Mouse (Mus musculus): ENCODE measurements around the gene Gm28035.

Gm28035 gene

GRCm38 (mm10) chr2:30261921-30262839 is 21.8 kb downstream of the Gm28035 start:
- DNase-seq (ENCODE audit: low read depth, low spot score): no peak

DNA sequence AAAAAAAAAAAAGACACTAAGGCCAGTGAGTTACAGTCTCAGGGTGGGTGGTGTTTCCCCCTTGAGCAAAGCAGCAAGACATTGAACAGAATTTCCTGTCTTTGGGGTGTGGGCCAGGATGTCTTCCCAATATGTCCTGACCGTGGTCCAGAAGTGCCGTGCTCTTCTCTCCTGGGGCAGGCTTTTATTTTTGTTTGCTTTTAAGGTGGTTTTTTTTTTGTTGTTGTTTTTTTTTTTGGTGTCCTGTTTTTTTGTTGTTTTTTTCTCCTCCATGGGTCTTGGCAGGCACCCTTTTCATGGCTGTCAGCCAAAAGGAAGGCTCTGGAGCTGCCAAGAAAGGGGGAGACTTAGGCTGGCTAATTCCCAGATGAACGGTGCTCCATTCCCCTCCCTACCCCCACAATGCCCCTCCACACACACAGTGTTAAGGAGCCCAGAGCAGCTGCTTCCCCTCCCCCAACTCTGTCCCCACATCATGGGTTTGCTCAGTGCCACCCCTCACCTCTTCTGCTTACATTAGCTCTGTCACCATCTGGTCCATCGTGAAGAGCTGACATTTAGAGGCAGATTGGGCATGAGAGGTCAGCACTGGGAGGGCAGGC is 22.6 kb downstream of the Gm28035 start:
- peak; percentile 47 for DNase-seq (ENCODE audit: low read depth, low spot score)

DNA sequence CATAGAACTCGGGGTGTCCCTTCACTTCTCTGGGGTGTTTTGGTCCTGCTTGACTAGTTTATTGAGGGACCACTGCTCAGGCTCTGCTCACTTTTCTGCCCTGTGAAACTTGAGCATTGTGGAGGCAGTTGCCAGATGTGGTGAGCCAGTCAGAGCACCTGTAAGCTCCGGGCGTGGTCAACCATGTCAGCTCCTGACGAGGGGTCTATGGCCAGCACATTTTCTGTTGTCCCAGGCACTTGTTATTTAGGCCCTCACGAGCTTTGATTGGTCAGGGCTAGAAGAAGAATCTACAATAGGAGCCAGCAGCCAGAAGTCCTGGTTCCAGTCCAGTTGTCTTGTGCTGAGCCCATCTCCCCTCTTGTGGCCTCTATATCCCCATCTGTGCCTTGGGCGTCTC is 23.4 kb downstream of the Gm28035 start:
- DNase-seq (ENCODE audit: low read depth, low spot score): no peak

- no peak for DNase-seq (ENCODE audit: low read depth, low spot score)
Measured at GRCm38 (mm10) chr2:30264671-30265519, 24.5 kb downstream of the Gm28035 start.

DNA sequence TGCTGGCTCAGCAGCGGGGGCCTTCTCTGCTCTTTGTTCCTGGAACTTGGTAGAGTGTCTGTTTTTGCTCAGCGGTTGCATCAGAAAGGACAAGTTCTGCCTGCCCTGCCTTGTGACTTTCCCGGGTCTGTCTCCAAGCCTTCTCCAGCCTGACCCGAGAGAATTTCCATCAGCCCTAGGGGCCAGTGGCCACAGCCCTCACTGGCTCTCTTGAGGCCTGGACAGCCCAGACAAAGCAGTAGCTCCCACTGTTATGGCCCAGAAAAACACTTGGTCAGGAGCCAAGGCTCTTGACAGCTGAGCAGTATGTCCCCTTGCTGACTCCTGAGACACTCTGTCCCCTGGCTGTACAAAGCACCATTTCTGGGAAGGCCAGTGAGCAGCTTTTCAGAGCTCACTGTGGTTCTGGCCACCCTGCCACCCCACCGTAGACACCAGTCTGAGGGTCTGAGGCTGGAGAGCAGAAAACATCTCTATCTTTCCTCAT is 25.4 kb downstream of the Gm28035 start, which contains the start of gene Phyhd1:
Phyhd1 (plus strand) TSS at position 437 of the 487 bp plus-strand sequence.
- peak; percentile 90 for DNase-seq (ENCODE audit: low read depth, low spot score)

DNA sequence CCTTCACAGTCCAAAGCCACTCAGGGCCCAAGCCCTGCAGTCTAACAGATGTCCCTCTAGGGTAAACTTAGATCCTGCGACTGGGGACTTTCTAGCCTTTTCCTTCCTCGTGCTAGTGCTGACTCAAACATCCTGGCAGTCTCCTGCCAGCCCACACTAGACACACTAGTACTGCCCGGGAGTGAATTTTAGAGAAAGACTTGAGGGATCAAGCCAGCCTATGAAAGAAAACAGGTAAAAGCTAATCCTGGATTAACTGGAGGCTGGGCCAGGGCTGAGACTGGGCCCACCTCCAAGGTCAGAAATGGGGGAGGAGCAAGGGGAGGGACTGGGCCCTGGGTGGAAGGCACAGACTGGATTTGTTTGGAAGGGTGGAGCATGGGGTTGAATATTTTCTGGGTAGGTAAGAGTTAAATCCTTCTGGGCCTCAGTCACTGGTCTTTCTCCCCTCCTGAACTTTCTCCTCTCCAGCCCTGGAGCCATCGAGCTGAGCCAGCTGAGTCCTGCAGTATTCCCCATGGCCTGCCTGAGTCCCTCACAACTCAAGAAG is 26.1 kb downstream of the Gm28035 start:
- DNase-seq (ENCODE audit: low read depth, low spot score): peak; percentile 69

- DNase-seq (ENCODE audit: low read depth, low spot score): no peak
Measured at GRCm38 (mm10) chr2:30267466-30267865, 27.1 kb downstream of the Gm28035 start.

GRCm38 (mm10) chr2:30268371-30268770 is 28.0 kb downstream of the Gm28035 start:
- no peak for DNase-seq (ENCODE audit: low read depth, low spot score)

DNA sequence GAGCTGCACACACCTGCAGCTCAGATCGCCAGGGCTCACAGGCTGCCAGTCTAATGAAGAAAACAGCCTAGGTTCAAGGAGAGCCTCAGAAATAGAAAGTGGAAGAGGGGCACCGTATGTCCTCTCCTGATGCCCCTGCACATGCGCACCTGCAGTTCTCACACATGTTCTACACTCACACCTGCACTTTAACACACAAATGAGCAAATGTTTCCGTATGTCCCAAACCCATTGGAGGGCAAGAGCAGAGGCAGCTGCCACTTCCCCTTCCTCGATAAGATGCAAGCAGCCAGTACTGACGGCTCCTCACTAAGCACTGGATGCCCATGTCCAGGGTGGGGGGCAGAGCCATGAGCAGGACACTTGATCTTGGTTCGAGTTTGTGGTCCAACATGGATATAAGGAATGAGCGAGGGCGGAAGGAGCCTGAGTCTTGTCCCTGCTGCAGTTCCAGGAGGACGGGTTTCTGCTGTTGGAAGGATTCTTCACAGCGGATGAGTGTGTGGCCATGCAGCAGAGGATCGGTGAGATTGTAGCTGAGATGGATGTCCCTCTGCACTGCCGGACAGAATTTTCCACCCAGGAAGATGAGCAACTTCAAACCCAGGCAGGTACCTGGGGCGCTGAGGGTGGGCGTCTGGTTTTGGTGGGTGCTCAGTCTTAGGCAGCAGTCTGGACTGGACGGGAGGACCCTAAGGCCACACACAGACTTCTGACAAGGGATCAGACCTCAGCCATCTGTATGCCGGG is 29.0 kb downstream of the Gm28035 start:
- DNase-seq (ENCODE audit: low read depth, low spot score): no peak

- DNase-seq (ENCODE audit: low read depth, low spot score): peak; percentile 93
Measured at GRCm38 (mm10) chr2:30270134-30270533, 29.8 kb downstream of the Gm28035 start.

GRCm38 (mm10) chr2:30280743-30281142 is 40.4 kb downstream of the Gm28035 start, which contains the start of gene Gm28038:
Gene Gm28038 (plus strand): TSS chr2:30281043.
- no peak for DNase-seq (ENCODE audit: low read depth, low spot score)

GRCm38 (mm10) chr2:30281651-30282050 is 41.3 kb downstream of the Gm28035 start:
- no peak for DNase-seq (ENCODE audit: low read depth, low spot score)

- DNase-seq (ENCODE audit: low read depth, low spot score): no peak
Measured at GRCm38 (mm10) chr2:30283193-30283592, 42.8 kb downstream of the Gm28035 start.

GRCm38 (mm10) chr2:30285004-30285403 is 44.6 kb downstream of the Gm28035 start:
- DNase-seq (ENCODE audit: low read depth, low spot score): no peak

DNA sequence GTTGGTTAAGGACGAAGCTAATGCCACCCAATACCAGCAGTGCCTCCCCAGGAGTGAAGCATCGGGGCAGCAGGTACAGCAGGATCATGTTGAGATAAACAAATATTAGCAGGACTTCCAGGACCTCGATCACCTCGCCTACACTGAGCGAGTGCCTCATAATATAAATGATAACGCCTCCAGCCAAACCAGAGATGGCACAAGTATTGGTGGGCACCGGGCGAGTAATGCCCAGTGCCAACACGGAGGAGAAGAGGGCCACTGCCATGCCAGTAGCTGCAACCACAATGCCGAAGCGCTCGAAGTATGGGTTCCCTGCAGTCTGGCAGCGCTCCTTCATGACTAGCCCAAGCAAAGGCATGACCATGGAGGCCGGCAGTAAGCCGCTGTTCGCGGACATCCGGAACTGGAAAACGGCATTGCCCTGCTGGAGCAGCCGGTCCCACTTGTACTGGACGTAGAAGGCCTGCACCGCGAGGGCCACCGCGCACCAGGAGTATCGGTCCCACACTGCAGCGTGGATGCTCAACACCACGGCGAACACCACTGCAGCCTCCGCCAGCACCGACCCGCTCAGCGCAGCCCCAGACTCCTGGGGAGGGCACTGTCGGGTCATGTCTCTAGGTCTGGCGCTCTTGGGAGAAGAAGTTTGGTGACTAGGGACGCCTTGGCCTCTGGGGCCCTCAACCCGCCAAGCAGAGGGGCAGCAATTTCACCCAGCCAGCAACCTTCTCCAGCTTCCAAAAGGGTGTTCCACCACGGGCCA is 45.2 kb downstream of the Gm28035 start:
- no peak for DNase-seq (ENCODE audit: low read depth, low spot score)

- peak; percentile 89 for DNase-seq (ENCODE audit: low read depth, low spot score)
Measured at GRCm38 (mm10) chr2:30286192-30287026, 46.0 kb downstream of the Gm28035 start, which contains the start of the genes Dolk and Nup188. Gene Dolk (minus strand): TSS chr2:30286334. Gene Nup188 (plus strand): TSS chr2:30286397.

DNA sequence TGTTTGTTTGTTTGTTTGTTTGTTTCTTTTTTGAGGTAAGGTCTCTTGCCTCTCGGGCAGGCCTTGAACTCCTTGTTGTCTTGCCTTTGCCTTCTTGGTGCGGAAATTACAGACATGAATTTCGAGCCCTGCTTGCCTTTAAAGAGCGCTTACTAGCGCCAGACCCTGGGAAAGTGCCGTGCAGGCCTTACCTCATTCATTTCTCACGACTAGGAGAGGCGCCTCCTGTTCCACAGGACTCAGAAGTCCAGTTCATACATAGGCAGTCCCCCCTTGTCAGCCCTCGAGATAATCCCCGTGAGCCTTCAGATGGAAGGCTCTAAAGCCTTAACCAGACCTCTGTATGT is 46.6 kb downstream of the Gm28035 start:
- no peak for DNase-seq (ENCODE audit: low read depth, low spot score)

GRCm38 (mm10) chr2:30299525-30299924 is 59.2 kb downstream of the Gm28035 start:
- no peak for DNase-seq (ENCODE audit: low read depth, low spot score)

GRCm38 (mm10) chr2:30299966-30300365 is 59.6 kb downstream of the Gm28035 start:
- no peak for DNase-seq (ENCODE audit: low read depth, low spot score)
